Mouse (Mus musculus) CH12.LX (cell line): ENCODE measurements around the gene Ppt1. TPM values are rescaled to one million over a fixed set of nuclear protein-coding genes. Genes with fewer than 3 reads are reported as not detected.
A peak's percentile ranks its signal among the peaks of the same experiment; 100 is the strongest.

ENCODE experiments used
- DNase-seq: peaks from one replicate; pipeline ENCODE4 v3.0.0-alpha.2; 2013; ENCODE audit errors: extremely low read depth
- H3K27ac ChIP-seq: 2 replicates; pipeline ENCODE4 v1.5.1; 2012; ENCODE audit warnings: low read depth, mild to moderate bottlenecking, control low read depth, moderate library complexity; ENCODE audit not compliant: insufficient read depth
- H3K27me3 ChIP-seq: replicated peaks from 2 replicates; pipeline ENCODE3; 2012; ENCODE audit warnings: inconsistent platforms
- H3K36me3 ChIP-seq, 2 experiments: replicated peaks in 1 of 2; 2 replicates each; pipeline versions ENCODE3 to v1.6.1; 2012; ENCODE audit warnings: inconsistent platforms in 1 of 2, low read length in 1 of 2, mild to moderate bottlenecking in 1 of 2, mixed read lengths in 1 of 2, moderate library complexity in 1 of 2; ENCODE audit not compliant: control insufficient read depth in 1 of 2, insufficient read depth in 1 of 2
- H3K4me1 ChIP-seq, 2 experiments: 2 replicates each; pipeline ENCODE4 v1.6.1; 2012; ENCODE audit warnings: inconsistent platforms in 1 of 2, moderate library complexity in 1 of 2; ENCODE audit not compliant: insufficient read depth in 2 of 2, control insufficient read depth in 1 of 2
- H3K4me2 ChIP-seq: 2 replicates; pipeline ENCODE4 v1.6.1; 2012; ENCODE audit warnings: low read depth, mild to moderate bottlenecking, control low read depth; ENCODE audit not compliant: poor library complexity, insufficient read depth, severe bottlenecking
- H3K4me3 ChIP-seq, 3 experiments: fragments of 150-350 bp in 1 of 3; sonication (generic) in 1 of 3; replicated peaks in 1 of 3; 2 replicates each; pipeline versions ENCODE3 to v1.5.1; 2011 to 2012; ENCODE audit warnings: low read depth in 2 of 3, low read length in 2 of 3, mild to moderate bottlenecking in 2 of 3, moderate library complexity in 2 of 3, control low read depth in 1 of 3, improper control_type of control experiment in 1 of 3, inconsistent platforms in 1 of 3, mixed read lengths in 1 of 3; ENCODE audit not compliant: poor library complexity in 1 of 3
- H3K79me2 ChIP-seq: replicated peaks from 2 replicates; pipeline ENCODE4 v1.6.1; 2012; ENCODE audit warnings: mild to moderate bottlenecking, moderate library complexity; ENCODE audit not compliant: control insufficient read depth, poor library complexity, insufficient read depth, severe bottlenecking; ENCODE audit errors: extremely low read depth
- H3K9ac ChIP-seq: 2 replicates; pipeline ENCODE4 v1.6.1; 2012; ENCODE audit warnings: low read depth, mild to moderate bottlenecking, control low read depth, moderate library complexity; ENCODE audit not compliant: insufficient read depth
- H3K9me3 ChIP-seq: replicated peaks from 2 replicates; pipeline ENCODE3; 2012; ENCODE audit warnings: low read length, inconsistent platforms, mixed read lengths
- CHD1 ChIP-seq: IDR thresholded peaks from 2 replicates; pipeline ENCODE4 v1.6.1; 2012; ENCODE audit warnings: low read depth, low read length, improper control_type of control experiment, inconsistent platforms
- CTCF ChIP-seq, 2 experiments: IDR thresholded peaks in 1 of 2; conservative IDR thresholded peaks in 1 of 2; 2 replicates each; pipeline ENCODE4 v1.5.1; 2011 to 2012; ENCODE audit warnings: low read depth in 2 of 2, low read length in 2 of 2, improper control_type of control experiment in 1 of 2, inconsistent platforms in 1 of 2, mild to moderate bottlenecking in 1 of 2, moderate library complexity in 1 of 2
- E2F4 ChIP-seq: IDR thresholded peaks from 2 replicates; pipeline ENCODE4 v1.6.1; 2011; ENCODE audit warnings: low read depth, low read length, improper control_type of control experiment; ENCODE audit not compliant: insufficient replicate concordance
- ELF1 ChIP-seq: IDR thresholded peaks from 2 replicates; pipeline ENCODE4 v1.6.1; 2014; ENCODE audit warnings: low read depth, mild to moderate bottlenecking, inconsistent platforms, low read length, improper control_type of control experiment
- EP300 ChIP-seq: IDR thresholded peaks from 2 replicates; pipeline ENCODE4 v1.6.1; 2011; ENCODE audit warnings: low read length, improper control_type of control experiment
- ETS1 ChIP-seq: conservative IDR thresholded peaks from 2 replicates; pipeline ENCODE4 v1.6.1; 2012; ENCODE audit warnings: low read depth, mild to moderate bottlenecking, inconsistent platforms, low read length, improper control_type of control experiment, moderate library complexity
- IRF4 ChIP-seq: IDR thresholded peaks from 2 replicates; pipeline ENCODE4 v1.6.1; 2014; ENCODE audit warnings: low read depth, mild to moderate bottlenecking, inconsistent platforms, low read length, improper control_type of control experiment
- JUN ChIP-seq: IDR thresholded peaks from 2 replicates; pipeline ENCODE4 v1.6.1; 2011; ENCODE audit warnings: low read depth, mild to moderate bottlenecking, low read length, improper control_type of control experiment, moderate library complexity; ENCODE audit not compliant: insufficient read depth
- JUND ChIP-seq: conservative IDR thresholded peaks from 2 replicates; pipeline ENCODE4 v1.6.1; 2011; ENCODE audit warnings: low read depth, low read length, improper control_type of control experiment
- KAT2A ChIP-seq: IDR thresholded peaks from 2 replicates; pipeline ENCODE4 v1.6.1; 2012; ENCODE audit warnings: low read length, improper control_type of control experiment, inconsistent platforms; ENCODE audit not compliant: insufficient replicate concordance
- MAZ ChIP-seq: IDR thresholded peaks from 2 replicates; pipeline ENCODE4 v1.6.1; 2012; ENCODE audit warnings: low read depth, mild to moderate bottlenecking, inconsistent platforms, low read length, improper control_type of control experiment, moderate library complexity
- MXI1 ChIP-seq: IDR thresholded peaks from 2 replicates; pipeline ENCODE4 v1.6.1; 2011; ENCODE audit warnings: mild to moderate bottlenecking, low read depth, low read length, improper control_type of control experiment
- MYC ChIP-seq: IDR thresholded peaks from 2 replicates; pipeline ENCODE4 v1.6.1; 2011; ENCODE audit warnings: low read depth, mild to moderate bottlenecking, improper control_type of control experiment, low read length
- SIN3A ChIP-seq: IDR thresholded peaks from 2 replicates; pipeline ENCODE4 v1.6.1; 2012; ENCODE audit warnings: low read length, improper control_type of control experiment, inconsistent platforms
- TBP ChIP-seq: conservative IDR thresholded peaks from 2 replicates; pipeline ENCODE4 v1.6.1; 2011; ENCODE audit warnings: low read depth, low read length, improper control_type of control experiment
- TCF12 ChIP-seq: IDR thresholded peaks from 2 replicates; pipeline ENCODE4 v1.6.1; 2014; ENCODE audit warnings: low read depth, mild to moderate bottlenecking, inconsistent platforms, low read length, improper control_type of control experiment
- USF1 ChIP-seq: IDR thresholded peaks from 2 replicates; pipeline ENCODE4 v1.6.1; 2014; ENCODE audit warnings: low read depth, mild to moderate bottlenecking, inconsistent platforms, low read length, improper control_type of control experiment
- ZC3H11A ChIP-seq: IDR thresholded peaks from 2 replicates; pipeline ENCODE4 v1.6.1; 2012; ENCODE audit warnings: low read depth, mild to moderate bottlenecking, inconsistent platforms, low read length, improper control_type of control experiment
- ZKSCAN1 ChIP-seq: IDR thresholded peaks from 2 replicates; pipeline ENCODE4 v1.6.1; 2012; ENCODE audit warnings: low read depth, inconsistent platforms, low read length, improper control_type of control experiment, borderline replicate concordance
- dilution Hi-C: fragments of 300-500 bp; cut with MboI; formaldehyde crosslinking; loops from 2 replicates; pipeline ENCODE4 v1.14.3; 2020; ENCODE audit warnings: low sequenced_read_pairs; ENCODE audit not compliant: extremely low pct_unique_long_range_greater_than_20kb, extremely low pct_ligation_motif_present
- in situ Hi-C: fragments of 300-500 bp; cut with MboI; formaldehyde crosslinking; loops from 3 replicates; pipeline ENCODE4 v1.14.3; 2019; ENCODE audit warnings: low sequenced_read_pairs, low pct_ligation_motif_present, low pct_unique_long_range_greater_than_20kb, mixed read lengths
- polyA plus RNA-seq: library from polyadenylated mRNA; unstranded; fragments of >175 nt; gene quantifications from 2 replicates; pipeline ENCODE4 v1.2.1, GENCODE M21; 2012; ENCODE audit warnings: low read depth; ENCODE audit not compliant: insufficient read length
- total RNA-seq, 2 experiments: library from RNA; depleted of rRNA; stranded (reverse); fragments of 300-350 nt in 1 of 2; fragments of >200 nt in 1 of 2; gene quantifications; 2 replicates each; pipeline ENCODE4 v1.2.3; 2012 to 2014

Gene Ppt1
- total and polyA plus RNA-seq, 3 experiments, result 23.8 to 30.7 (median 23.9) TPM

DNA sequence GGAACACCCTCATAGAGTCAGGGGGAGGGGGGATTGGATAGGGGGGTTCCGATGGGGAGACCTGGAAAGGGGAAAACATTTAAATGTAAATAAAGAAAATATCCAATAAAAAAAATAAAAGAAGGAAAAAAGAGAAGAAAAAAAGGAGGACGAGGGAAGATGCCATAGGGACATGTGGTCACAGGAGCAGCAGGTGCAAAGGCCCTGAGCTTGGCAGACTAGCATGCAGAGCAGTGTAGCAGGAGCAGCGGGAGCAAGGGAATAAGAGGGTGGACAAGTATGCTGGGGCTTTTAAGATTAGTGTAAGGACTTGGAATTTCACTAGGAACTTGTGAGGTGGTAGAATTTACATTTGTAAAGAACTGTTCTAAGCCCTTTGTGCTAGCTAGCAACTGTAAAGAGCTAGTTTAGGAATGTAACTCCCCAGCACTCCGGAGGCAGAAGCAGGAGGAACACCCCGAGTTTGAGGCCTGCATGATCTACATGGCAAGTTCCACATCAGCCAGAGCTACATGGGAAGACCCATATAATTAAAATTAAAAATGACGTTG, 1.2 kb downstream of the Ppt1 start:
- H3K27ac ChIP-seq, result no peak overlapping the region
- dilution Hi-C loops (no loop called here), in situ Hi-C loops (no loop called here)
- TF ChIP-seq E2F4 (no peak), MAZ (no peak), TBP (no peak), MXI1 (no peak), USF1 (no peak), TCF12 (no peak), ZC3H11A (no peak), SIN3A (no peak), JUND (no peak), KAT2A (no peak), IRF4 (no peak), ETS1 (no peak), EP300 (no peak), CHD1 (no peak), ELF1 (no peak), JUN (no peak), MYC (no peak)
- H3K79me2 ChIP-seq, result peaks cover 6% of the 10 kb centered on the region; the same call in 1 of the 2 replicates
- no peak overlapping the region for H3K9ac ChIP-seq
- H3K4me3 ChIP-seq, result no peak overlapping the region
- H3K27me3 ChIP-seq, result peaks cover 3% of the 10 kb centered on the region
- no peaks in the 10 kb centered on the region for H3K9me3 ChIP-seq
- no peak for DNase-seq
- H3K36me3 ChIP-seq, result peaks cover 9 to 15% of the 10 kb centered on the region in 2 experiments
- H3K4me2 ChIP-seq, result 0 out of 2 replicates have a peak overlapping the region, but pooled peaks have one; percentile 77
- H3K4me1 ChIP-seq, result peaks cover 4 to 36% of the 10 kb centered on the region in 2 experiments; a peak in 3 of 4 replicates

GRCm38 (mm10) chr4:122837994-122838393, 2.0 kb downstream of the Ppt1 start:
- in situ Hi-C loops, result no loop called here
- H3K4me1 ChIP-seq, result peaks cover 4 to 36% of the 10 kb centered on the region in 2 experiments; a peak in 3 of 4 replicates
- H3K27me3 ChIP-seq, result peaks cover 3% of the 10 kb centered on the region
- H3K27ac ChIP-seq, result no peak overlapping the region
- peaks cover 6% of the 10 kb centered on the region; the same call in 1 of the 2 replicates for H3K79me2 ChIP-seq
- H3K4me2 ChIP-seq, result no peak overlapping the region; the same call in 1 of the 2 replicates
- H3K36me3 ChIP-seq, result peaks cover 11 to 20% of the 10 kb centered on the region in 2 experiments
- H3K9me3 ChIP-seq, result no peaks in the 10 kb centered on the region
- dilution Hi-C loops, result no loop called here
- no peak overlapping the region for H3K9ac ChIP-seq
- TF ChIP-seq CTCF (conservative IDR thresholded peaks at IDR 0.05 in 1 of 2, IDR thresholded peaks at IDR 0.05 in 1 of 2; ENCODE audit: low read depth in 2 of 2, low read length in 2 of 2), result 0 out of 4 replicates have a peak, but pooled peaks of 1 of the 2 experiments have one; percentile 13
- TF ChIP-seq ZKSCAN1, result no peak
- no peak overlapping the region for H3K4me3 ChIP-seq
- no peak for DNase-seq
